Mouse (Mus musculus) thymus, adult 2 months (tissue): ENCODE results near the gene Atxn1. TPM values are rescaled to one million over a fixed set of nuclear protein-coding genes. Genes with fewer than 3 reads are reported as not detected.

ENCODE experiments used
- DNase-seq: peaks from one replicate; pipeline ENCODE4 v3.0.0; 2021
- H3K27ac ChIP-seq: fragments of 200-500 bp; 2 replicates; pipeline ENCODE4 v1.5.1; 2012; ENCODE audit warnings: low read length, control low read depth; ENCODE audit not compliant: control insufficient read depth, insufficient read depth
- H3K27me3 ChIP-seq: fragments of 200-500 bp; 2 replicates; pipeline ENCODE4 v1.6.1; 2012; ENCODE audit warnings: mild to moderate bottlenecking, low read length, moderate library complexity, mixed read lengths; ENCODE audit not compliant: control insufficient read depth, insufficient read depth
- H3K36me3 ChIP-seq: fragments of 200-500 bp; 2 replicates; pipeline ENCODE4 v1.6.1; 2012; ENCODE audit warnings: mild to moderate bottlenecking, low read length, moderate library complexity; ENCODE audit not compliant: control insufficient read depth, insufficient read depth
- H3K4me1 ChIP-seq: fragments of 200-500 bp; replicated peaks from 2 replicates; pipeline ENCODE4 v1.6.1; 2012; ENCODE audit warnings: low read length; ENCODE audit not compliant: control insufficient read depth, insufficient read depth
- H3K4me3 ChIP-seq: fragments of 200-500 bp; 2 replicates; pipeline ENCODE4 v1.5.1; 2012; ENCODE audit warnings: mild to moderate bottlenecking, low read length, control low read depth, moderate library complexity; ENCODE audit not compliant: control insufficient read depth, insufficient read depth
- CTCF ChIP-seq: fragments of 200-500 bp; IDR thresholded peaks from 2 replicates; pipeline ENCODE4 v1.5.1; 2012; ENCODE audit warnings: mild to moderate bottlenecking, control low read depth, low read length, moderate library complexity, borderline replicate concordance; ENCODE audit not compliant: control insufficient read depth, poor library complexity, insufficient read depth; ENCODE audit errors: extremely low read depth
- POLR2A ChIP-seq: fragments of 200-500 bp; IDR thresholded peaks from 2 replicates; pipeline ENCODE4 v1.6.1; 2012; ENCODE audit warnings: mild to moderate bottlenecking, low read length, control low read depth, moderate library complexity; ENCODE audit not compliant: control insufficient read depth, poor library complexity, insufficient read depth; ENCODE audit errors: extremely low read depth
- WGBS: fragments of 180-500 bp; shearing (Covaris S2); methylation state at CpG from one replicate; pipeline ENCODE4 v1.1.7; 2018; 5-methylcytosine and 5-hydroxymethylcytosine counted together
- polyA plus RNA-seq: library from polyadenylated mRNA; depleted of rRNA; stranded (reverse); fragments of >200 nt; gene quantifications from 2 replicates; pipeline ENCODE4 v1.2.3, GENCODE M21; 2012

Atxn1 gene
- polyA plus RNA-seq, 1 experiment: 13.5 TPM

- TF ChIP-seq POLR2A: no peak
- 91% methylated on average over 6 of the region's 6 CpGs for WGBS
These were observed 232.2 kb downstream of the Atxn1 start for GRCm38 (mm10) chr13:45732590-45732989.

GRCm38 (mm10) chr13:45726917-45727316 lies 237.9 kb downstream of the Atxn1 start:
- no peak overlapping the region for H3K4me3 ChIP-seq
- no peaks in the 10 kb centered on the region for H3K27me3 ChIP-seq
- 0 out of 2 replicates have a peak, but pooled peaks cover 2% of the 10 kb centered on the region for H3K4me1 ChIP-seq
- DNase-seq: no peak
- H3K36me3 ChIP-seq: no peaks in the 10 kb centered on the region
- no peak overlapping the region for H3K27ac ChIP-seq
- TF ChIP-seq CTCF (no peak), POLR2A (no peak)

More at GRCm38 (mm10) chr13:45732590-45732989, 232.2 kb downstream of the Atxn1 start:
- H3K36me3 ChIP-seq: no peaks in the 10 kb centered on the region
- no peaks in the 10 kb centered on the region for H3K4me1 ChIP-seq
- no peak for DNase-seq
- H3K4me3 ChIP-seq: no peak overlapping the region
- H3K27ac ChIP-seq: no peak overlapping the region
- H3K27me3 ChIP-seq: no peaks in the 10 kb centered on the region

- no peak overlapping the region for H3K27ac ChIP-seq
- WGBS: 95% methylated on average over 6 of the region's 6 CpGs
- TF ChIP-seq POLR2A (no peak), CTCF (no peak)
- H3K4me1 ChIP-seq: 0 out of 2 replicates have a peak, but pooled peaks cover 2% of the 10 kb centered on the region
- no peaks in the 10 kb centered on the region for H3K36me3 ChIP-seq
- no peaks in the 10 kb centered on the region for H3K27me3 ChIP-seq
- no peak for DNase-seq
- no peak overlapping the region for H3K4me3 ChIP-seq
These were observed 238.6 kb downstream of the Atxn1 start for GRCm38 (mm10) chr13:45726181-45726580.

GRCm38 (mm10) chr13:45724507-45725259 lies 240.1 kb downstream of the Atxn1 start:
- Histone ChIP-seq H3K4me1 (0 out of 2 replicates have a peak, but pooled peaks cover 2% of the 10 kb centered on the region), H3K36me3 (no peaks in the 10 kb centered on the region), H3K4me3 (no peak overlapping the region), H3K27ac (no peak overlapping the region), H3K27me3 (no peaks in the 10 kb centered on the region)
- 83% methylated on average over 14 of the region's 14 CpGs for WGBS
- DNase-seq: no peak
- TF ChIP-seq POLR2A: no peak
- TF ChIP-seq CTCF: no peak

- DNase-seq: no peak
- Histone ChIP-seq H3K36me3 (no peaks in the 10 kb centered on the region), H3K27me3 (no peaks in the 10 kb centered on the region), H3K27ac (no peak overlapping the region), H3K4me3 (no peak overlapping the region), H3K4me1 (0 out of 2 replicates have a peak, but pooled peaks cover 2% of the 10 kb centered on the region)
- WGBS: 97% methylated on average over 5 of the region's 5 CpGs
- TF ChIP-seq CTCF (no peak), POLR2A (no peak)
These were observed 241.9 kb downstream of the Atxn1 start for GRCm38 (mm10) chr13:45722885-45723284.

- no peak overlapping the region for H3K27ac ChIP-seq
- H3K36me3 ChIP-seq: no peaks in the 10 kb centered on the region
- no peak overlapping the region for H3K4me3 ChIP-seq
- no peak for TF ChIP-seq CTCF
- no peak for TF ChIP-seq POLR2A
- H3K27me3 ChIP-seq: no peaks in the 10 kb centered on the region
- no peak for DNase-seq
- 0 out of 2 replicates have a peak, but pooled peaks cover 2% of the 10 kb centered on the region for H3K4me1 ChIP-seq
- 93% methylated on average over 8 of the region's 8 CpGs for whole genome bisulfite sequencing
These were observed 243.2 kb downstream of the Atxn1 start for GRCm38 (mm10) chr13:45721621-45722020.
